Mouse (Mus musculus): Measurements from ENCODE around the gene Fam53a. TPM values are rescaled to one million over a fixed set of nuclear protein-coding genes. Genes with fewer than 3 reads are reported as not detected.

Fam53a gene
- polyA plus RNA-seq, 1 experiment from 2014 or later: 26.7 TPM

DNA sequence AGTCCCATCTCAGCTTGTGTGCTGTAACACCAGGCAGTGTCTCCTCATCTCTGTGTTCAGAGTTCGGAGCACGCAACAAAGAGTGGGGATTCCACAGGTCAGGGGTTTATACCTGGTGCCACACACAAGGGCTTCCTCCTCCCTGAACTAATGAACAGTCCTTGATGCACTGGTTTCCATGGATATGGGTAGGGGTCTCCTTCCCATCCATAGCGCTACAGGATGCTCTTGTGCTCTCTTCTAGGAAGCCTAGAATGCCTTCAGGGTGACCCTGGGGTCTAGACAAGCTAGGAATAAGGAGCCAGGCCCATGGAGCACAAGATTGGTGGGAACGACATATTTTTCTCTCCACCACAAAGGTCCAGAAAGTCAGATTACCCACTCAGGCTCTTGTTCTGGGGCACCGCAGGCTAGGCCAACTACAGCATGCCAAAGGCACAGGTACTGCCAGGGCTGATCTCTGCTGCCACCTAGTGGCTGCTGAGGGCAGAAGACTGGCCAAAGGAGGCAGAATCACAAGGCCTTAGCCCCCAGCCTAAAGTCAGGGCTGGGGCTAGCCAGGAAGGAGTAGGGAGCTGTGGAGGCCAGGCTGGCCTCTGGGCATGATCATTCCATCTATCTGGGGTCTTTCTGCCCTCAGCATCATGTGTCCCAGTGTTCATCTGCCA is 40.1 kb downstream of the Fam53a start:
- H3K4me3 ChIP-seq (replicated peaks): no peak overlapping the region
- H3K27ac ChIP-seq: no peak overlapping the region
- H3K4me2 ChIP-seq: no peak overlapping the region
- ATAC-seq (ENCODE audit: low read depth): no peak
- WGBS (ENCODE audit: insufficient replicate concordance): 57% methylated on average over 5 of the region's 5 CpGs
- no peaks in the 10 kb centered on the region for H3K9me3 ChIP-seq (replicated peaks)
- H3K4me1 ChIP-seq (replicated peaks): no peaks in the 10 kb centered on the region
- H3K9ac ChIP-seq: no peak overlapping the region
- peaks cover 4% of the 10 kb centered on the region; the same call in 1 of the 2 replicates for H3K27me3 ChIP-seq
- H3K36me3 ChIP-seq: no peaks in the 10 kb centered on the region
- peak; percentile 43 for DNase-seq

DNA sequence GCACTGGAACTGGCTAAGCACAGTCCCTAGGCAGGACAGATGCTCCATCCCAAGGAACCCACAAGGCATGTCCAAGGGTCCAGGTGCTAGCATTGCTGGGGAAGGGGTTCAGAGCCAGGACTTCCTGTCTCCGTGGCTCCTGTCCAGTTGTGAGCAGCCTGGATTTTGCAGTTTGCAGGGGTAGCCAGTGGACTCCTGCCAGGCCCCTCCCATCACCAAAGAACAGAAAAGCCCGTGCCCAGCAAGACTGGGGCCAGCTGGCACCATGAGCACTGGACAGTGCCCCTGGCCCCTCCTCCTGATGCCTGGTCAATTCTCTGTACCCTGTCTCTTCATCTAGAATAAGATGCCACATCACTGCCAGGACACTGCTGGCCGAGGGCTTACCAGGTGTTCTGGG is 41.4 kb downstream of the Fam53a start:
- H3K4me1 ChIP-seq (replicated peaks): no peaks in the 10 kb centered on the region
- no peak overlapping the region for H3K27ac ChIP-seq
- DNase-seq (no peak), ATAC-seq (ENCODE audit: low read depth) (no peak)
- no peak overlapping the region for H3K4me2 ChIP-seq
- H3K4me3 ChIP-seq (replicated peaks): no peak overlapping the region
- H3K9me3 ChIP-seq (replicated peaks): no peaks in the 10 kb centered on the region
- WGBS (ENCODE audit: insufficient replicate concordance): 63% methylated on average over 3 of the region's 3 CpGs
- H3K9ac ChIP-seq: no peak overlapping the region
- H3K36me3 ChIP-seq: no peaks in the 10 kb centered on the region
- peaks cover 4% of the 10 kb centered on the region; the same call in 1 of the 2 replicates for H3K27me3 ChIP-seq

DNA sequence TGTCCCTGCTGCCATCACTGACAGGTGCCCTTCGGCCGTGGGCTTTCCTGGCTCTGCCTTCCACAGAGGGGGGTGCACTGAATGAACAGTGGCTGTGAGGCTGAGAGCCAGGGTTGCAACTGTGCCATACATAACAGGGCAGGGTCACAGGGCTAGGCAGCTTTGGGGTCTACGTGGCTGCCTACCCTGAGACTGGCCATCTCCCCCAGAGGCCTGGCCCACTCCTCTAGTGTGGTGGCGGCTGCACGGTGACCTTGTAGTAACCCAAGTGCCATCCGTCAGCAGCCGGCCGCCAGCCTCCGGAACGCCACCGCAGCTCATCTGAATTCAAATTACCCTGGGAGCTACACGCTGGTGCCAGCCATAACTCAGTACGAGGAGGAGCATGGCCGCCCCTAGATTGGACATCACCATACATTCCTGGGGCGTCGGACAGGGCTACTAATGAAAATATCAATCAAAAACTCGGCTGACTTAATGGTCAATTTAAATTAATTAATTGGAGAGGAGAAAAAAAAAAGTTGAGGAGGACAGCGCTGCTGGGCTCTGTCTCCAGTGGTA is 41.9 kb downstream of the Fam53a start:
- peaks cover 4% of the 10 kb centered on the region; the same call in 1 of the 2 replicates for H3K27me3 ChIP-seq
- H3K4me2 ChIP-seq: no peak overlapping the region
- ATAC-seq (ENCODE audit: low read depth): no peak
- no peak overlapping the region for H3K4me3 ChIP-seq (replicated peaks)
- H3K9ac ChIP-seq: no peak overlapping the region
- H3K27ac ChIP-seq: no peak overlapping the region
- no peak for DNase-seq
- no peaks in the 10 kb centered on the region for H3K9me3 ChIP-seq (replicated peaks)
- H3K4me1 ChIP-seq (replicated peaks): no peaks in the 10 kb centered on the region
- no peaks in the 10 kb centered on the region for H3K36me3 ChIP-seq
- 73% methylated on average over 18 of the region's 18 CpGs for WGBS (ENCODE audit: insufficient replicate concordance)

DNA sequence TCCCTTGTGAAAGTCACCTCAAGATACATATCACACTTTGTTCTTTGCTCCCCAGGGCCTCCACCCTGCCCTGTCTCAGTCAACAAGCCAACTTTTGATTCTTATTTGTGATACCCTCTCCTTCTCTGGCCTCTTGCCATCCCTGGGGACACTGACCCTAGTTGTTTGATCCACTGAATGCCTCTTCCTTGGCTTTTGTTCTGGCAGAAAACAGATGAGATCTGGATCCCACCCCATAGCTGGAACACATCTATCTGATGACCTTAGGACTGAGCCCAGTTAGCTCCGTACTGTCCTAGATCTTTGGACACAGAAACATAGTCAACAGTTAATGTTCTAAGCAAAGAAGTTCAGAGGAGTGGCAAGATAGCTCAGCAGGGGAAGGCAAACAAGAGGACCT is 49.1 kb downstream of the Fam53a start:
- WGBS (ENCODE audit: insufficient replicate concordance): 49% methylated on average over 1 of the region's 1 CpGs
- Histone ChIP-seq H3K4me1 (replicated peaks) (no peaks in the 10 kb centered on the region), H3K9ac (no peak overlapping the region), H3K4me2 (no peak overlapping the region), H3K4me3 (replicated peaks) (no peak overlapping the region), H3K27me3 (no peaks in the 10 kb centered on the region), H3K9me3 (replicated peaks) (no peaks in the 10 kb centered on the region), H3K36me3 (no peaks in the 10 kb centered on the region), H3K27ac (no peak overlapping the region)
- ATAC-seq (ENCODE audit: low read depth) (no peak), DNase-seq (no peak)

DNA sequence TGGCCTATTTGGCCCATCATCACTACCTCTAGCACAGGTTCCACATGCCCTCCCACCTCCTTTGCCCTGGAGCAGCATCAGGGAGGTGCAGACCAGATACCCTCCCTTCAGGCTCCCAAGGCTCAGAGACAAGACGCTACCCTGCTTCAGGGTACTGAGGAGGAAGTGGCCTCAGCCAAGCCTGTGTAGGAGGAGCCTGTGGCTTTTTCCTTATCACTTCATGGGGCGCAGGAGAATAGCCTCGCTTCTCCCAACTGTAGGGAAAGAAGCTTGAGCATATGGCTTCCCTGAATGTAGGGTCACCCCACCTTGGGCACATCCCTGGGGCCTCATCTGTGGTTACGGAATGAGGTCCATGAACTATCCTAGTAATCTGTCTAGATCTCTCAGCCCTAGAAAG is 55.2 kb downstream of the Fam53a start:
- peaks cover 8% of the 10 kb centered on the region; the same call in 1 of the 2 replicates for H3K4me1 ChIP-seq (replicated peaks)
- no peaks in the 10 kb centered on the region for H3K27me3 ChIP-seq
- no peak overlapping the region for H3K9ac ChIP-seq
- H3K9me3 ChIP-seq (replicated peaks): no peaks in the 10 kb centered on the region
- 24% methylated on average over 4 of the region's 4 CpGs for WGBS (ENCODE audit: insufficient replicate concordance)
- H3K27ac ChIP-seq: no peak overlapping the region
- DNase-seq (no peak), ATAC-seq (ENCODE audit: low read depth) (no peak)
- no peak overlapping the region for H3K4me3 ChIP-seq (replicated peaks)
- H3K4me2 ChIP-seq: no peak overlapping the region
- no peaks in the 10 kb centered on the region for H3K36me3 ChIP-seq

DNA sequence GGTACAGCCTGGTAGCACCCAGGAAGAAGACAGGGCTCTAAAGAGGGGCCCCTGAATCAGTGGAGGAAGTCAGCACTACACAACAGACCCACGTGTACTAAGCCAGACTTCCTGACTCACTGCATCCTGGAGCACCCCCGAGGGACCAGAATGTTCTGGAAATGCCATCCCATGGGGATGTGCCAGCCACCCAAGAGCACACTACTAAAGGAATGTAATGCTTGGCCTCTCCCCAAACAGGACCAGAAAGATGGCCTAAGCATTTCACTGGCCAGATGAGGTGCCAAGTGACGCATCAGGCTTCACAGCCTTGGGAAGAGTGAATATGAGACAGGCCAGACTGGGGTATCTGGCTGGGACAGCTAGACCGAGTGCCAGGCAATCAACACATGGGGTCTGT is 63.5 kb downstream of the Fam53a start:
- H3K27me3 ChIP-seq: no peaks in the 10 kb centered on the region
- H3K4me1 ChIP-seq (replicated peaks): no peaks in the 10 kb centered on the region
- WGBS (ENCODE audit: insufficient replicate concordance): 53% methylated on average over 4 of the region's 4 CpGs

DNA sequence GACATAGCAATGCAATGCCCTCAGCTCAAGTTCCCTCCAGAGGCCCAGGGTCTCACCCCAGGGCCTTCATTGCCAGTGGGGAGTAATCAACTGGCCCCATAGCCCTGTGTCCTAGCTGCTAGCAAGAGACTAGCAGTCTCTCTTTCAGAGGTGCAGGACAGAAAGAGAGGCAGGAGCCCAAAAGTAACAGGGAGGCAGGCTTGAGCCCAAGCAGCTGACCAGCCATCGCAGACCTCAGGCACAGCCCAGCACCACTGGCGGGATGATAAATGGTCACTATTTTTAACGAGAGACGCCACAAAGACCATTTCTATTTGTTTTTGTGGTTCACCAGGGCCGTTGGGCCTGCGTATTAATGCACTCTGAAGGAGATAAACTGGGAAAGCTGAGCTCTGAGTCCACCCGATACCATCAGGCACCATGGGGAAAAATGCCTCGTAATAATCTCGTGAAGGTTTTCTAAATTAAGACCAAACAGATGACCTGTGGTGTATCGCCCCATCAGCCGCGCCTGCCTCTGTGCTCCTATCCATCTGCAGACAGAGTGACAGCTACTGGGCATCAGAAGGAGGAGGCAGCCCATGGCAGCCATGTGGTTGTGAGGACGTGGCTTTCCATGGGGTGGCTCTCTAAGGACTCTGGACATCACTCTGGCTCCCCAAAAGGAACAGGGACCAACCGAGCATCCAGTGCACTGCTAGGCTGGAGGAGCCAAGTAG is 73.0 kb downstream of the Fam53a start:
- H3K27me3 ChIP-seq: no peaks in the 10 kb centered on the region
- no peak overlapping the region for H3K27ac ChIP-seq
- ATAC-seq (ENCODE audit: low read depth) (no peak), DNase-seq (no peak)
- WGBS (ENCODE audit: insufficient replicate concordance): 51% methylated on average over 14 of the region's 14 CpGs
- no peak overlapping the region for H3K9ac ChIP-seq
- no peaks in the 10 kb centered on the region for H3K4me1 ChIP-seq (replicated peaks)
- no peak overlapping the region for H3K4me3 ChIP-seq (replicated peaks)
- H3K4me2 ChIP-seq: no peak overlapping the region
- no peaks in the 10 kb centered on the region for H3K9me3 ChIP-seq (replicated peaks)
- no peaks in the 10 kb centered on the region for H3K36me3 ChIP-seq

More for the DNA sequence above, 63.5 kb downstream of the Fam53a start:
- Histone ChIP-seq H3K36me3 (no peaks in the 10 kb centered on the region), H3K4me3 (replicated peaks) (no peak overlapping the region), H3K27ac (no peak overlapping the region), H3K9me3 (replicated peaks) (no peaks in the 10 kb centered on the region), H3K4me2 (no peak overlapping the region), H3K9ac (no peak overlapping the region)
- ATAC-seq (ENCODE audit: low read depth) (no peak), DNase-seq (no peak)

Other genes with a start within 250 kb of the Fam53a start
- not detected in 2 replicates for gene Nkx1-1, start 195.7 kb downstream of the Fam53a start, polyA plus RNA-seq (2015; fragmentation: Nextera tagmentation; extraction: Ambion mirVana)
- gene Gm9903, start 290 bp upstream of the Fam53a start, polyA plus RNA-seq (2015; fragmentation: Nextera tagmentation; extraction: Ambion mirVana): 0.13 TPM in 1 of 2 replicates, not detected in the other
- 319 and 390 TPM in 2 replicates for gene Slbp, start 22.9 kb upstream of the Fam53a start, polyA plus RNA-seq (2015; fragmentation: Nextera tagmentation; extraction: Ambion mirVana)
- gene Tacc3, start 28.5 kb upstream of the Fam53a start, polyA plus RNA-seq (2015; fragmentation: Nextera tagmentation; extraction: Ambion mirVana): 158 and 183 TPM in 2 replicates
- gene Tmem129, start 28.8 kb upstream of the Fam53a start, polyA plus RNA-seq (2015; fragmentation: Nextera tagmentation; extraction: Ambion mirVana): 20.2 and 21.9 TPM in 2 replicates
- gene Fgfr3, start 92.0 kb upstream of the Fam53a start, polyA plus RNA-seq (2015; fragmentation: Nextera tagmentation; extraction: Ambion mirVana): 1.7 and 2.7 TPM in 2 replicates
- gene Letm1, start 153.2 kb upstream of the Fam53a start, polyA plus RNA-seq (2015; fragmentation: Nextera tagmentation; extraction: Ambion mirVana): 23.5 and 24.7 TPM in 2 replicates
- gene Nsd2, start 191.1 kb upstream of the Fam53a start, polyA plus RNA-seq (2015; fragmentation: Nextera tagmentation; extraction: Ambion mirVana): 23.6 and 27.3 TPM in 2 replicates